Mouse (Mus musculus): ENCODE results near the gene Cldn14. TPM values are rescaled to one million over a fixed set of nuclear protein-coding genes. Genes with fewer than 3 reads are reported as not detected.

Cldn14 gene
- not detected for polyA plus RNA-seq (2014; fragmentation: Illumina TruSeq; extraction: RNeasy Lipid Tissue Mini Kit (QIAGEN cat#74804); ENCODE audit: low read depth, low replicate concordance)

DNA sequence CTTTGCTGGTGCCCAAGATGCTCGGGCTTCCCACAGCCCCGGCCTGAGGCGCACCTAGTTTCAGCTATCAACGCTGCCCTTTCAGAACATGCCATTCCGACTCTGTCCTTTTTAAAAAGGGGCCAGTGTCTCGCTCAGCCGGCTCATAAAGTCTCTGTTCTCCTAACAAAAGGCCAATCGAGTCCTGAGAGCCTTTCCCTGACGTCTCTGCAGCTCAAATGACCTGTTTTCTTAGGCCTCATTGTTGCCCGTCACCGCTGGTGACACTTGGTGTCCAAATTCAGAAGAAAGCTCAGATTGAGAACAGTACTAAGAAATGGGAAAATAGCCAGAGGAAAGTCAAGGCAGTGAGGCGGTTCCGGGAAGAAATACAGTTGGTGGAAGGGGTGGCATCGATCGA lies at the start of gene Cldn14:
Gene Cldn14 (minus strand): TSS at position 101 of the 400 bp plus-strand sequence.

DNA sequence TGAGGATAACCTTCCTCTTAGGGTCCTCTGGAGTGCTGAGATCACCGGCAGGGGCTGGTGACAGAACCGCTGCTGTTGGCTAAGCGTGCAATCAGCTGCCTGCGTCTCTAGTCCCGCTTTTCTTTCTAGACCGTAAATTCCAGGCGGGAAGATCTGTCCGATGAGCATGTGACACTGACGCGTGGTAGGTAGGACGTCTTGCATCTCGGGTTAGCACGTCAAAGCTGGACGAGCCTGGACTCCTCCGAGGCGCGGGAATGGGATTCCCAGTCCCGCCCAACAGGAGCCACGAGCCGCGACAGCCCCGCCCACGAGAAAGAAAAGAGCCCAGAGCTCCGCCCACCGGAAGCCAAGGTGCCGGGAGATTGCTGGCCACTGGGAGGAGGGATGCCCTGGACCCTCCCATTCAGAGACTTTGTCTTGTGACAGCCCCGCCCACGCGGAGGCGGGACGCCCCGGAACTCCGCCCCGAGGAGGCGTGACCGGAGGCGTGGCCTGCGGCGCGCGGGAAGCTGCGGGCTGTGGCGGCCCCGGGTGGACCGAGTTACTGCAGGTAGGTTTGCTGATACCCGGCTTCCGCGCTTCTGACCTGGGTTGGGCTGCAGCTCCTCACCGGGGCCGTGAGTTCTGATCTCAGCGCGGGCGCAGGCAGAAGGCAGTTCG lies 125.1 kb downstream of the Cldn14 start, which contains the start of gene Chaf1b:
Gene Chaf1b (plus strand): TSS at position 479 of the 663 bp plus-strand sequence.

Other genes with a start within 250 kb of the Cldn14 start
- gene Morc3, start 176.7 kb downstream of the Cldn14 start, polyA plus RNA-seq (2014; fragmentation: Illumina TruSeq; extraction: RNeasy Lipid Tissue Mini Kit (QIAGEN cat#74804); ENCODE audit: low read depth, low replicate concordance): 18.3 TPM
- gene Chaf1b, start 124.9 kb downstream of the Cldn14 start, polyA plus RNA-seq (2014; fragmentation: Illumina TruSeq; extraction: RNeasy Lipid Tissue Mini Kit (QIAGEN cat#74804); ENCODE audit: low read depth, low replicate concordance): 0.31 TPM
- not detected for gene Sim2, start 76.1 kb upstream of the Cldn14 start, polyA plus RNA-seq (2014; fragmentation: Illumina TruSeq; extraction: RNeasy Lipid Tissue Mini Kit (QIAGEN cat#74804); ENCODE audit: low read depth, low replicate concordance)